Mouse (Mus musculus) kidney, adult 2 months (tissue): ENCODE data around the gene Men1. TPM values are rescaled to one million over a fixed set of nuclear protein-coding genes. Genes with fewer than 3 reads are reported as not detected.
A peak's percentile ranks its signal among the peaks of the same experiment; 100 is the strongest.
"Not testable (repeated sequence)": the region's sequence is repeated elsewhere in the genome, so short reads cannot be mapped to it uniquely, and the experiment has no call there.

Source experiments
- DNase-seq: peaks from one replicate; pipeline ENCODE4 v3.0.0; 2021
- H3K27ac ChIP-seq: fragments of 200-500 bp; 2 replicates; pipeline ENCODE4 v1.5.1; 2012; ENCODE audit warnings: low read depth, low read length, control low read depth, inconsistent platforms; ENCODE audit not compliant: insufficient read depth
- H3K27me3 ChIP-seq: fragments of 200-500 bp; replicated peaks from 2 replicates; pipeline ENCODE4 v1.6.1; 2012; ENCODE audit warnings: mild to moderate bottlenecking, moderate library complexity, low read length, inconsistent platforms; ENCODE audit not compliant: control insufficient read depth, insufficient read depth
- H3K36me3 ChIP-seq: fragments of 200-500 bp; 2 replicates; pipeline ENCODE4 v1.6.1; 2012; ENCODE audit warnings: mild to moderate bottlenecking, moderate library complexity, low read length, inconsistent platforms; ENCODE audit not compliant: control insufficient read depth, insufficient read depth
- H3K4me1 ChIP-seq: fragments of 200-500 bp; 2 replicates; pipeline ENCODE4 v1.6.1; 2011; ENCODE audit warnings: low read length; ENCODE audit not compliant: control insufficient read depth, insufficient read depth
- H3K4me3 ChIP-seq: fragments of 200-500 bp; 2 replicates; pipeline ENCODE4 v1.5.1; 2011; ENCODE audit warnings: mild to moderate bottlenecking, low read depth, low read length, control low read depth; ENCODE audit not compliant: insufficient read depth
- CTCF ChIP-seq: fragments of 200-500 bp; conservative IDR thresholded peaks from 2 replicates; pipeline ENCODE4 v1.5.1; 2011; ENCODE audit warnings: low read depth, mild to moderate bottlenecking, control low read depth, low read length, moderate library complexity, mixed read lengths; ENCODE audit not compliant: insufficient read depth, insufficient read length
- POLR2A ChIP-seq: fragments of 200-500 bp; IDR thresholded peaks from one replicate; pipeline ENCODE4 v1.6.1; 2011; ENCODE audit warnings: low read depth, low read length, control low read depth
- WGBS: fragments of 180-500 bp; shearing (Covaris S2); methylation state at CpG from one replicate; pipeline ENCODE4 v1.1.7; 2018; 5-methylcytosine and 5-hydroxymethylcytosine counted together
- polyA plus RNA-seq: library from polyadenylated mRNA; depleted of rRNA; stranded (reverse); fragments of >200 nt; gene quantifications from 2 replicates; pipeline ENCODE4 v1.2.3, GENCODE M21; 2012; rRNA removed

The Men1 gene
- 49.5 and 63.2 TPM in 2 replicates for polyA plus RNA-seq

- Histone ChIP-seq H3K27ac (peak within 1 kb of the TSS; percentile 70), H3K36me3 (no peaks in the 10 kb centered on the region), H3K4me3 (peak within 1 kb of the TSS; percentile 60), H3K27me3 (no peaks in the 10 kb centered on the region), H3K4me1 (peaks cover 20% of the 10 kb centered on the region)
- TF ChIP-seq CTCF, result peak; percentile 31; the same call in 1 of the 2 replicates
- TF ChIP-seq POLR2A, result no peak
- peak; percentile 98 for DNase-seq
- under 1% methylated on average over 43 of the region's 43 CpGs for WGBS
Observed at GRCm38 (mm10) chr19:6334673-6335457, at the start of gene Men1. Gene Men1 (plus strand): TSS chr19:6334979.

GRCm38 (mm10) chr19:6285226-6285625 lies 49.6 kb upstream of the Men1 start:
- no peak for DNase-seq
- H3K27ac ChIP-seq, result peak overlapping the region; percentile 55
- H3K36me3 ChIP-seq, result no peaks in the 10 kb centered on the region; the same call in 1 of the 2 replicates
- no peaks in the 10 kb centered on the region for H3K27me3 ChIP-seq
- H3K4me1 ChIP-seq, result peaks cover 42% of the 10 kb centered on the region
- TF ChIP-seq POLR2A, result no peak
- no peak for TF ChIP-seq CTCF
- 61% methylated on average over 8 of the region's 8 CpGs for WGBS
- H3K4me3 ChIP-seq, result no peak overlapping the region

- peak; percentile 82 for DNase-seq
- Histone ChIP-seq H3K36me3 (no peaks in the 10 kb centered on the region; the same call in 1 of the 2 replicates), H3K27ac (peak overlapping the region; percentile 55), H3K27me3 (no peaks in the 10 kb centered on the region), H3K4me3 (no peak overlapping the region), H3K4me1 (peaks cover 40% of the 10 kb centered on the region)
- WGBS, result 49% methylated on average over 7 of the region's 7 CpGs
- TF ChIP-seq CTCF, result no peak
- no peak for TF ChIP-seq POLR2A
Observed at GRCm38 (mm10) chr19:6285632-6286433, 48.9 kb upstream of the Men1 start.

GRCm38 (mm10) chr19:6286434-6287401 lies 48.1 kb upstream of the Men1 start:
- peaks cover 42% of the 10 kb centered on the region for H3K4me1 ChIP-seq
- TF ChIP-seq CTCF, result no peak
- no peak for TF ChIP-seq POLR2A
- no peak overlapping the region for H3K4me3 ChIP-seq
- no peaks in the 10 kb centered on the region; the same call in 1 of the 2 replicates for H3K36me3 ChIP-seq
- WGBS, result 68% methylated on average over 19 of the region's 19 CpGs
- peak overlapping the region; percentile 55 for H3K27ac ChIP-seq
- DNase-seq, result no peak
- no peaks in the 10 kb centered on the region for H3K27me3 ChIP-seq

- no peak for DNase-seq
- no peaks in the 10 kb centered on the region for H3K27me3 ChIP-seq
- H3K36me3 ChIP-seq, result no peaks in the 10 kb centered on the region
- 56% methylated on average over 13 of the region's 13 CpGs for WGBS
- H3K4me3 ChIP-seq, result no peak overlapping the region
- TF ChIP-seq POLR2A (no peak), CTCF (no peak)
- H3K27ac ChIP-seq, result no peak overlapping the region
- H3K4me1 ChIP-seq, result peaks cover 47% of the 10 kb centered on the region
Observed at GRCm38 (mm10) chr19:6288236-6288894, 46.4 kb upstream of the Men1 start.

GRCm38 (mm10) chr19:6289696-6290238 lies 45.0 kb upstream of the Men1 start:
- H3K4me1 ChIP-seq, result peaks cover 47% of the 10 kb centered on the region
- H3K27ac ChIP-seq, result no peak overlapping the region; the same call in 1 of the 2 replicates
- no peaks in the 10 kb centered on the region for H3K36me3 ChIP-seq
- H3K27me3 ChIP-seq, result no peaks in the 10 kb centered on the region
- TF ChIP-seq CTCF (no peak), POLR2A (no peak)
- H3K4me3 ChIP-seq, result no peak overlapping the region
- WGBS, result 93% methylated on average over 14 of the region's 14 CpGs
- DNase-seq, result no peak

- H3K27me3 ChIP-seq, H3K36me3 ChIP-seq, H3K4me3 ChIP-seq: not testable (repeated sequence)
- Histone ChIP-seq H3K4me1 (peaks cover 42% of the 10 kb centered on the region), H3K27ac (peak overlapping the region; percentile 97)
- 59% methylated on average over 6 of the region's 6 CpGs for WGBS
- DNase-seq, result peak; percentile 69
Observed at GRCm38 (mm10) chr19:6290720-6291116, 44.1 kb upstream of the Men1 start.
